Mouse (Mus musculus): ENCODE results near the gene Clcn2.
"Not testable (repeated sequence)": the region's sequence is repeated elsewhere in the genome, so short reads cannot be mapped to it uniquely, and the experiment has no call there.

Clcn2 gene

GRCm38 (mm10) chr16:20701729-20702521, 15.6 kb downstream of the Clcn2 start:
- no peak for DNase-seq (ENCODE audit: low read depth, low spot score)

GRCm38 (mm10) chr16:20701316-20701715, 16.2 kb downstream of the Clcn2 start:
- no peak for DNase-seq (ENCODE audit: low read depth, low spot score)

- DNase-seq (ENCODE audit: low read depth, low spot score) = no peak
Observed at GRCm38 (mm10) chr16:20700036-20700435, 17.5 kb downstream of the Clcn2 start.

- DNase-seq (ENCODE audit: low read depth, low spot score) = no peak
Observed at GRCm38 (mm10) chr16:20699266-20699665, 18.3 kb downstream of the Clcn2 start.

GRCm38 (mm10) chr16:20695622-20696323, 21.8 kb downstream of the Clcn2 start:
- peak; percentile 77 for DNase-seq (ENCODE audit: low read depth, low spot score)

GRCm38 (mm10) chr16:20694781-20695180, 22.8 kb downstream of the Clcn2 start:
- no peak for DNase-seq (ENCODE audit: low read depth, low spot score)

GRCm38 (mm10) chr16:20693111-20693701, 24.3 kb downstream of the Clcn2 start, which contains the start of gene Fam131a:
Fam131a (plus strand) TSS chr16:20693241.
- peak; percentile 88 for DNase-seq (ENCODE audit: low read depth, low spot score)

- DNase-seq (ENCODE audit: low read depth, low spot score) = peak; percentile 53
Observed at GRCm38 (mm10) chr16:20692241-20692965, 25.1 kb downstream of the Clcn2 start.

GRCm38 (mm10) chr16:20691617-20692016, 25.9 kb downstream of the Clcn2 start:
- DNase-seq (ENCODE audit: low read depth, low spot score) = no peak

- DNase-seq (ENCODE audit: low read depth, low spot score) = no peak
Observed at GRCm38 (mm10) chr16:20690774-20691173, 26.8 kb downstream of the Clcn2 start.

GRCm38 (mm10) chr16:20677974-20678675, 39.4 kb downstream of the Clcn2 start:
- no peak for DNase-seq (ENCODE audit: low read depth, low spot score)

- DNase-seq (ENCODE audit: low read depth, low spot score) = no peak
Observed at GRCm38 (mm10) chr16:20677380-20677779, 40.2 kb downstream of the Clcn2 start.

- no peak for DNase-seq (ENCODE audit: low read depth, low spot score)
Observed at GRCm38 (mm10) chr16:20676702-20677101, 40.8 kb downstream of the Clcn2 start.

GRCm38 (mm10) chr16:20675213-20675612, 42.3 kb downstream of the Clcn2 start:
- DNase-seq (ENCODE audit: low read depth, low spot score) = no peak

GRCm38 (mm10) chr16:20673706-20674303, 43.7 kb downstream of the Clcn2 start:
- DNase-seq (ENCODE audit: low read depth, low spot score) = peak; percentile 70

- DNase-seq (ENCODE audit: low read depth, low spot score) = peak; percentile 51
Observed at GRCm38 (mm10) chr16:20672965-20673705, 44.4 kb downstream of the Clcn2 start.

GRCm38 (mm10) chr16:20672500-20672902, 45.0 kb downstream of the Clcn2 start:
- DNase-seq (ENCODE audit: low read depth, low spot score) = peak; percentile 94

GRCm38 (mm10) chr16:20671886-20672285, 45.7 kb downstream of the Clcn2 start:
- DNase-seq (ENCODE audit: low read depth, low spot score) = peak; percentile 79

GRCm38 (mm10) chr16:20670291-20670690, 47.3 kb downstream of the Clcn2 start:
- no peak for DNase-seq (ENCODE audit: low read depth, low spot score)

- not testable (repeated sequence) for DNase-seq (ENCODE audit: low read depth, low spot score)
Observed at GRCm38 (mm10) chr16:20668013-20668412, 49.5 kb downstream of the Clcn2 start, which contains the start of gene Eif4g1. Eif4g1 (plus strand) TSS chr16:20668313.
